Mouse (Mus musculus) urinary bladder, postnatal 36 days (tissue): ENCODE data around the gene Polr3h.
A peak's percentile ranks its signal among the peaks of the same experiment; 100 is the strongest.

Source experiments
- DNase-seq, 2 experiments: peaks; one replicate each; pipeline ENCODE4 v3.0.0; 2022; ENCODE audit warnings: low spot score in 2 of 2, mixed read lengths in 1 of 2

Polr3h gene

GRCm38 (mm10) chr15:81949476-81950131, 23.6 kb upstream of the Polr3h start:
- no peak for DNase-seq

GRCm38 (mm10) chr15:81949076-81949475, 23.0 kb upstream of the Polr3h start:
- no peak for DNase-seq

GRCm38 (mm10) chr15:81943176-81943749, 17.2 kb upstream of the Polr3h start:
- DNase-seq: no peak

- no peak for DNase-seq
These were observed 15.0 kb upstream of the Polr3h start for GRCm38 (mm10) chr15:81941010-81941409.

GRCm38 (mm10) chr15:81940219-81940618, 14.2 kb upstream of the Polr3h start:
- DNase-seq: no peak

- DNase-seq: no peak
These were observed 13.7 kb upstream of the Polr3h start for GRCm38 (mm10) chr15:81939774-81940173.

- DNase-seq: no peak
These were observed 13.2 kb upstream of the Polr3h start for GRCm38 (mm10) chr15:81939157-81939715.

GRCm38 (mm10) chr15:81938246-81938645, 12.2 kb upstream of the Polr3h start:
- no peak for DNase-seq

- no peak for DNase-seq
These were observed 11.3 kb upstream of the Polr3h start for GRCm38 (mm10) chr15:81937098-81937972.

- peak; percentile 30 to 33 for DNase-seq
These were observed 10.6 kb upstream of the Polr3h start, which contains the start of gene Csdc2 for GRCm38 (mm10) chr15:81936679-81937078. TSS of gene Csdc2 (plus strand) at chr15:81936759.

- DNase-seq: no peak
These were observed 10.0 kb upstream of the Polr3h start for GRCm38 (mm10) chr15:81935869-81936637.

- DNase-seq: no peak
These were observed 7.9 kb upstream of the Polr3h start for GRCm38 (mm10) chr15:81933986-81934385.

- DNase-seq: no peak
These were observed 7.0 kb upstream of the Polr3h start for GRCm38 (mm10) chr15:81932951-81933470.

- no peak for DNase-seq
These were observed 2.2 kb upstream of the Polr3h start for GRCm38 (mm10) chr15:81928277-81928676.

GRCm38 (mm10) chr15:81927741-81928140, 1.7 kb upstream of the Polr3h start:
- DNase-seq: no peak

GRCm38 (mm10) chr15:81926446-81926822, 394 bp upstream of the Polr3h start:
- no peak for DNase-seq

GRCm38 (mm10) chr15:81924933-81925332, 1.1 kb downstream of the Polr3h start:
- no peak for DNase-seq

- no peak for DNase-seq
These were observed 4.8 kb downstream of the Polr3h start for GRCm38 (mm10) chr15:81921255-81921654.

GRCm38 (mm10) chr15:81920546-81921217, 5.4 kb downstream of the Polr3h start:
- no peak for DNase-seq

GRCm38 (mm10) chr15:81919062-81919461, 7.0 kb downstream of the Polr3h start:
- no peak for DNase-seq
